Mouse (Mus musculus) thymus, postnatal 10 days (tissue): ENCODE measurements around the gene Ctnna2.

Experiments used
- DNase-seq, 2 experiments: peaks; one replicate each; pipeline ENCODE4 v3.0.0; 2021; ENCODE audit warnings: low spot score in 2 of 2

Gene Ctnna2

GRCm38 (mm10) chr6:77175764-77176163, 803.7 kb downstream of the Ctnna2 start:
- DNase-seq: no peak

- no peak for DNase-seq
These were observed 822.5 kb downstream of the Ctnna2 start for GRCm38 (mm10) chr6:77157028-77157427.

GRCm38 (mm10) chr6:77139306-77139920, 840.1 kb downstream of the Ctnna2 start:
- DNase-seq: no peak

- no peak for DNase-seq
These were observed 858.6 kb downstream of the Ctnna2 start for GRCm38 (mm10) chr6:77120926-77121325.

- DNase-seq: no peak
These were observed 859.0 kb downstream of the Ctnna2 start for GRCm38 (mm10) chr6:77120510-77120909.

GRCm38 (mm10) chr6:77109095-77109945, 870.2 kb downstream of the Ctnna2 start:
- DNase-seq: no peak

GRCm38 (mm10) chr6:77101047-77101446, 878.5 kb downstream of the Ctnna2 start:
- DNase-seq: no peak

- DNase-seq: no peak
These were observed 881.0 kb downstream of the Ctnna2 start for GRCm38 (mm10) chr6:77098540-77098939.

GRCm38 (mm10) chr6:77075396-77076376, 903.8 kb downstream of the Ctnna2 start:
- no peak for DNase-seq

GRCm38 (mm10) chr6:77069595-77069994, 909.9 kb downstream of the Ctnna2 start:
- no peak for DNase-seq

- no peak for DNase-seq
These were observed 928.8 kb downstream of the Ctnna2 start for GRCm38 (mm10) chr6:77050690-77051089.

- no peak for DNase-seq
These were observed 929.3 kb downstream of the Ctnna2 start for GRCm38 (mm10) chr6:77050193-77050592.

- no peak for DNase-seq
These were observed 931.9 kb downstream of the Ctnna2 start for GRCm38 (mm10) chr6:77047568-77047967.

GRCm38 (mm10) chr6:77025066-77025465, 954.4 kb downstream of the Ctnna2 start:
- DNase-seq: no peak

- no peak for DNase-seq
These were observed 966.3 kb downstream of the Ctnna2 start for GRCm38 (mm10) chr6:77013194-77013593.

GRCm38 (mm10) chr6:77011001-77011400, 968.5 kb downstream of the Ctnna2 start:
- no peak for DNase-seq

GRCm38 (mm10) chr6:76992128-76992527, 987.4 kb downstream of the Ctnna2 start:
- DNase-seq: no peak

- DNase-seq: no peak
These were observed 994.7 kb downstream of the Ctnna2 start for GRCm38 (mm10) chr6:76984773-76985172.

GRCm38 (mm10) chr6:76981651-76982050, 997.8 kb downstream of the Ctnna2 start:
- DNase-seq: no peak

GRCm38 (mm10) chr6:76979247-76979850, 1000.1 kb downstream of the Ctnna2 start:
- DNase-seq: no peak

- no peak for DNase-seq
These were observed 1001.7 kb downstream of the Ctnna2 start for GRCm38 (mm10) chr6:76977817-76978216.

- DNase-seq: no peak
These were observed 1005.2 kb downstream of the Ctnna2 start for GRCm38 (mm10) chr6:76974297-76974696.
